Mouse (Mus musculus): Measurements from ENCODE around the gene Psmd3. TPM values are rescaled to one million over a fixed set of nuclear protein-coding genes. Genes with fewer than 3 reads are reported as not detected.

Gene Psmd3
- 70.0 to 78.6 TPM (median 73.2 TPM) in 4 replicates for total RNA-seq (2023)

GRCm38 (mm10) chr11:98681786-98682745 is at the start of gene Psmd3:
Gene Psmd3 (plus strand): TSS chr11:98682554.

GRCm38 (mm10) chr11:98646459-98646858 is 35.9 kb upstream of the Psmd3 start, which contains the start of gene Gsdma2:
Gene Gsdma2 (plus strand): TSS chr11:98646759.

GRCm38 (mm10) chr11:98664091-98664490 is 18.3 kb upstream of the Psmd3 start, which contains the start of gene Gsdma:
Gene Gsdma (plus strand): TSS chr11:98664351.

GRCm38 (mm10) chr11:98701213-98701670 is 18.9 kb downstream of the Psmd3 start, which contains the start of gene Csf3:
Gene Csf3 (plus strand): TSS chr11:98701263.

GRCm38 (mm10) chr11:98729119-98729588 is 46.8 kb downstream of the Psmd3 start, which contains the start of gene Med24:
Gene Med24 (minus strand): TSS chr11:98729435.

GRCm38 (mm10) chr11:98740393-98741050 is 58.2 kb downstream of the Psmd3 start, which contains the start of gene Thra:
Gene Thra (plus strand): TSS chr11:98740638.

Other genes with a start within 250 kb of the Psmd3 start
- 46.7 to 54.3 TPM (median 50.1 TPM) in 4 replicates for gene Mien1, start 243.6 kb upstream of the Psmd3 start, total RNA-seq (2023)
- 0.91 to 1.2 TPM (median 0.96 TPM) in 4 replicates for gene Grb7, start 236.2 kb upstream of the Psmd3 start, total RNA-seq (2023)
- gene Ikzf3, start 136.5 kb upstream of the Psmd3 start, total RNA-seq (2023), result 582 to 682 TPM (median 633 TPM) in 4 replicates
- 4.6 to 9.1 TPM (median 5.9 TPM) in 4 replicates for gene Zpbp2, start 131.5 kb upstream of the Psmd3 start, total RNA-seq (2023)
- gene Ormdl3, start 95.2 kb upstream of the Psmd3 start, total RNA-seq (2023), result 16.0 to 19.1 TPM (median 17.6 TPM) in 4 replicates
- gene Lrrc3c, start 84.3 kb upstream of the Psmd3 start, total RNA-seq (2023), result not detected in 4 replicates
- 29.4 to 36.1 TPM (median 32.5 TPM) in 4 replicates for gene Gm12355, start 56.9 kb upstream of the Psmd3 start, total RNA-seq (2023)
- gene Gsdma3, start 56.2 kb upstream of the Psmd3 start, total RNA-seq (2023), result 0.37 TPM in 1 of 4 replicates, not detected in the others
- gene Gsdma2, start 35.8 kb upstream of the Psmd3 start, total RNA-seq (2023), result not detected in 4 replicates
- not detected in 4 replicates for gene Gsdma, start 18.2 kb upstream of the Psmd3 start, total RNA-seq (2023)
- gene Csf3, start 18.7 kb downstream of the Psmd3 start, total RNA-seq (2023), result not detected in 4 replicates
- 86.9 to 95.7 TPM (median 92.9 TPM) in 4 replicates for gene Med24, start 46.9 kb downstream of the Psmd3 start, total RNA-seq (2023)
- gene Thra, start 58.1 kb downstream of the Psmd3 start, total RNA-seq (2023), result 8.0 to 11.4 TPM (median 10.3 TPM) in 4 replicates
- 2.0 to 2.5 TPM (median 2.4 TPM) in 4 replicates for gene Nr1d1, start 92.8 kb downstream of the Psmd3 start, total RNA-seq (2023)
- gene Msl1, start 113.0 kb downstream of the Psmd3 start, total RNA-seq (2023), result 124 to 138 TPM (median 127 TPM) in 4 replicates
- gene Casc3, start 122.4 kb downstream of the Psmd3 start, total RNA-seq (2023), result 93.8 to 108 TPM (median 96.3 TPM) in 4 replicates
- 1.4 to 3.0 TPM (median 2.3 TPM) in 4 replicates for gene Rapgefl1, start 154.2 kb downstream of the Psmd3 start, total RNA-seq (2023)
- gene Wipf2, start 181.1 kb downstream of the Psmd3 start, total RNA-seq (2023), result 42.7 to 50.1 TPM (median 45.7 TPM) in 4 replicates
- gene Cdc6, start 225.2 kb downstream of the Psmd3 start, total RNA-seq (2023), result 1.1 to 2.4 TPM (median 1.3 TPM) in 4 replicates
- gene Rara, start 245.3 kb downstream of the Psmd3 start, total RNA-seq (2023), result 114 to 123 TPM (median 116 TPM) in 4 replicates